Mouse (Mus musculus): ENCODE results near the gene Gsdma3. TPM values are rescaled to one million over a fixed set of nuclear protein-coding genes. Genes with fewer than 3 reads are reported as not detected.

The Gsdma3 gene
- total and polyA plus RNA-seq, 3 experiments = not detected

GRCm38 (mm10) chr11:98599291-98599690 is 26.9 kb upstream of the Gsdma3 start:
- H3K27me3 ChIP-seq (ENCODE audit: control insufficient read depth in 1 of 2, insufficient read depth in 2 of 2, low read length in 2 of 2) = peaks cover 8 to 13% of the 10 kb centered on the region in 2 experiments
- DNase-seq (ENCODE audit: low read depth, low spot score) = no peak
- H3K4me3 ChIP-seq (ENCODE audit: control insufficient read depth in 1 of 2, insufficient read depth in 1 of 2, low read depth in 2 of 2, low read length in 2 of 2) = no peak overlapping the region

GRCm38 (mm10) chr11:98602090-98602690 is 24.0 kb upstream of the Gsdma3 start:
- H3K9ac ChIP-seq (ENCODE audit: control insufficient read depth, low read depth, low read length, poor library complexity, severe bottlenecking) = no peak overlapping the region
- no peak for TF ChIP-seq NELFE (IDR thresholded peaks at IDR 0.05; ENCODE audit: low read depth, low read length)
- no peak for TF ChIP-seq MAFK (IDR thresholded peaks at IDR 0.05; ENCODE audit: borderline replicate concordance, low read depth, low read length)
- no peak for TF ChIP-seq ZKSCAN1 (IDR thresholded peaks at IDR 0.05; ENCODE audit: low read depth, low read length)
- TF ChIP-seq CHD1 (IDR thresholded peaks at IDR 0.05; ENCODE audit: low read depth, low read length) = no peak
- no peak for TF ChIP-seq POLR2AphosphoS5 (IDR thresholded peaks at IDR 0.05; ENCODE audit: borderline replicate concordance, low read depth, low read length)
- no peak for TF ChIP-seq ELF1 (IDR thresholded peaks at IDR 0.05; ENCODE audit: low read depth, low read length)
- TF ChIP-seq SMC3 (IDR thresholded peaks at IDR 0.05; ENCODE audit: low read depth, low read length) = no peak
- no peak for TF ChIP-seq EP300 (IDR thresholded peaks at IDR 0.05; ENCODE audit: low read depth in 1 of 2, low read length in 2 of 2)
- no peak for TF ChIP-seq GATA1 (IDR thresholded peaks at IDR 0.05; ENCODE audit: low read depth, low read length)
- no peak for TF ChIP-seq TAL1 (IDR thresholded peaks at IDR 0.05; ENCODE audit: low read length)
- no peak for TF ChIP-seq JUND (IDR thresholded peaks at IDR 0.05; ENCODE audit: low read depth, low read length)
- no peak for TF ChIP-seq BHLHE40 (IDR thresholded peaks at IDR 0.05; ENCODE audit: borderline replicate concordance, low read depth, low read length)
- TF ChIP-seq ZNF384 (IDR thresholded peaks at IDR 0.05; ENCODE audit: low read depth, low read length) = no peak
- TF ChIP-seq RAD21 (IDR thresholded peaks at IDR 0.05; ENCODE audit: low read depth, low read length) = no peak
- no peak for TF ChIP-seq MAX (IDR thresholded peaks at IDR 0.05; ENCODE audit: low read length)
- TF ChIP-seq SIN3A (IDR thresholded peaks at IDR 0.05; ENCODE audit: low read length) = no peak
- no peak for TF ChIP-seq MYC (IDR thresholded peaks at IDR 0.05; ENCODE audit: low read depth, low read length)
- no peak for TF ChIP-seq MYB (IDR thresholded peaks at IDR 0.05; ENCODE audit: low read depth, low read length)
- TF ChIP-seq USF1 (IDR thresholded peaks at IDR 0.05; ENCODE audit: low read depth, low read length) = no peak
- H3K79me2 ChIP-seq (ENCODE audit: control insufficient read depth, insufficient read depth, low read length, poor library complexity) = no peaks in the 10 kb centered on the region
- H3K27ac ChIP-seq (ENCODE audit: control insufficient read depth, low read depth, low read length) = no peak overlapping the region
- H3K9me3 ChIP-seq (replicated peaks; ENCODE audit: insufficient read depth, low read length) = no peaks in the 10 kb centered on the region
- peak; percentile 73 for DNase-seq (ENCODE audit: low read depth, low spot score)
- peaks cover 8 to 9% of the 10 kb centered on the region in 2 experiments for H3K27me3 ChIP-seq (ENCODE audit: control insufficient read depth in 1 of 2, insufficient read depth in 2 of 2, low read length in 2 of 2)
- peak overlapping the region; percentile 30 to 40; a peak in 3 of 4 replicates for H3K4me3 ChIP-seq (ENCODE audit: control insufficient read depth in 1 of 2, insufficient read depth in 1 of 2, low read depth in 2 of 2, low read length in 2 of 2)
- H3K4me1 ChIP-seq (ENCODE audit: control insufficient read depth in 1 of 2, insufficient read depth in 2 of 2, low read length in 2 of 2) = peaks cover 2 to 5% of the 10 kb centered on the region in 2 experiments; a peak in 2 of 4 replicates
- H3K36me3 ChIP-seq (ENCODE audit: control insufficient read depth in 1 of 2, insufficient read depth in 2 of 2, low read length in 2 of 2) = 0 out of 4 replicates have a peak, but pooled peaks cover 0 to 2% of the 10 kb centered on the region in 2 experiments

More at GRCm38 (mm10) chr11:98599291-98599690, 26.9 kb upstream of the Gsdma3 start:
- H3K9ac ChIP-seq (ENCODE audit: control insufficient read depth, low read depth, low read length, poor library complexity, severe bottlenecking) = no peak overlapping the region
- peaks cover 2 to 5% of the 10 kb centered on the region in 2 experiments; a peak in 2 of 4 replicates for H3K4me1 ChIP-seq (ENCODE audit: control insufficient read depth in 1 of 2, insufficient read depth in 2 of 2, low read length in 2 of 2)
- no peak overlapping the region for H3K27ac ChIP-seq (ENCODE audit: control insufficient read depth, low read depth, low read length)
- H3K36me3 ChIP-seq (ENCODE audit: control insufficient read depth in 1 of 2, insufficient read depth in 2 of 2, low read length in 2 of 2) = 0 out of 4 replicates have a peak, but pooled peaks cover 0 to 2% of the 10 kb centered on the region in 2 experiments
- no peaks in the 10 kb centered on the region for H3K79me2 ChIP-seq (ENCODE audit: control insufficient read depth, insufficient read depth, low read length, poor library complexity)
- TF ChIP-seq RAD21 (IDR thresholded peaks at IDR 0.05; ENCODE audit: low read depth, low read length) (no peak), CHD1 (IDR thresholded peaks at IDR 0.05; ENCODE audit: low read depth, low read length) (no peak), MEF2A (IDR thresholded peaks at IDR 0.05; ENCODE audit: extremely low read depth, insufficient replicate concordance, low read depth, low read length, poor library complexity, severe bottlenecking) (no peak), MYB (IDR thresholded peaks at IDR 0.05; ENCODE audit: low read depth, low read length) (no peak), CTCF (IDR thresholded peaks at IDR 0.05 in 2 of 3, conservative IDR thresholded peaks at IDR 0.05 in 1 of 3; ENCODE audit: control insufficient read depth in 1 of 3, insufficient read depth in 1 of 3, low read depth in 2 of 3, low read length in 3 of 3, poor library complexity in 1 of 3, severe bottlenecking in 1 of 3) (no peak), ZKSCAN1 (IDR thresholded peaks at IDR 0.05; ENCODE audit: low read depth, low read length) (no peak), MAX (IDR thresholded peaks at IDR 0.05; ENCODE audit: low read length) (no peak), MAFK (IDR thresholded peaks at IDR 0.05; ENCODE audit: borderline replicate concordance, low read depth, low read length) (no peak), GABPA (IDR thresholded peaks at IDR 0.05; ENCODE audit: low read depth, low read length) (no peak), MXI1 (IDR thresholded peaks at IDR 0.05; ENCODE audit: low read depth, low read length) (no peak), SMC3 (IDR thresholded peaks at IDR 0.05; ENCODE audit: low read depth, low read length) (no peak), TAL1 (IDR thresholded peaks at IDR 0.05; ENCODE audit: low read length) (no peak), MYC (IDR thresholded peaks at IDR 0.05; ENCODE audit: low read depth, low read length) (no peak), POLR2A (IDR thresholded peaks at IDR 0.05; ENCODE audit: control insufficient read depth in 1 of 2, insufficient read depth in 1 of 2, low read depth in 1 of 2, low read length in 2 of 2, poor library complexity in 1 of 2) (no peak), TBP (IDR thresholded peaks at IDR 0.05; ENCODE audit: low read depth, low read length) (no peak), RCOR1 (IDR thresholded peaks at IDR 0.05; ENCODE audit: low read depth, low read length) (no peak), USF1 (IDR thresholded peaks at IDR 0.05; ENCODE audit: low read depth, low read length) (no peak), POLR2AphosphoS5 (IDR thresholded peaks at IDR 0.05; ENCODE audit: borderline replicate concordance, low read depth, low read length) (no peak), ZMIZ1 (IDR thresholded peaks at IDR 0.05; ENCODE audit: low read depth, low read length) (no peak)
- H3K9me3 ChIP-seq (replicated peaks; ENCODE audit: insufficient read depth, low read length) = no peaks in the 10 kb centered on the region

Data from MEL (cell line).